Mouse (Mus musculus): ENCODE data around the gene Mrpl16.

- TF ChIP-seq CTCF (conservative IDR thresholded peaks at IDR 0.05; ENCODE audit: insufficient read depth, insufficient read length, low read depth, low read length), result no peak
- TF ChIP-seq POLR2A (IDR thresholded peaks at IDR 0.05; ENCODE audit: low read depth, low read length), result no peak
Observed at GRCm38 (mm10) chr19:11816706-11817105, 46.5 kb downstream of the Mrpl16 start.
